Mouse (Mus musculus) neural tube, embryonic 14.5 days (tissue): ENCODE measurements at regions not wholly inside any gene's neighbourhood (a gene's known extent, or its start where the extent isn't known, plus 50 kb on each side); places are given as distances from the start of the nearest gene placed in this dataset.

Experiments used
- ATAC-seq: fragments of 200-750 bp; cut with Nextera tagmentation; 2 replicates; pipeline ENCODE4 v1.8.0; 2017; ENCODE audit warnings: low read depth, mild to moderate bottlenecking, moderate TSS enrichment, moderate library complexity
- H3K27ac ChIP-seq: fragments of 300-500 bp; sonication (generic); 2 replicates; pipeline ENCODE4 v1.5.1; 2014; ENCODE audit warnings: low read depth, mild to moderate bottlenecking, control low read depth, low read length, moderate library complexity, mixed read lengths
- H3K27me3 ChIP-seq: fragments of 300-500 bp; sonication (generic); 2 replicates; pipeline ENCODE4 v1.6.1; 2014; ENCODE audit warnings: low read length; ENCODE audit not compliant: control insufficient read depth, insufficient read depth
- H3K36me3 ChIP-seq: fragments of 300-500 bp; sonication (generic); 2 replicates; pipeline ENCODE4 v1.6.1; 2014; ENCODE audit warnings: low read length, mixed read lengths; ENCODE audit not compliant: control insufficient read depth, insufficient read depth
- H3K4me1 ChIP-seq: fragments of 300-500 bp; sonication (generic); 2 replicates; pipeline ENCODE4 v1.6.1; 2014; ENCODE audit warnings: low read length; ENCODE audit not compliant: control insufficient read depth, insufficient read depth
- H3K4me2 ChIP-seq: fragments of 300-500 bp; sonication (generic); 2 replicates; pipeline ENCODE4 v1.6.1; 2014; ENCODE audit warnings: mild to moderate bottlenecking, low read depth, low read length, control low read depth
- H3K4me3 ChIP-seq: fragments of 300-500 bp; sonication (generic); 2 replicates; pipeline ENCODE4 v1.5.1; 2014; ENCODE audit warnings: low read depth, low read length, control low read depth, mixed read lengths
- H3K9ac ChIP-seq: fragments of 300-500 bp; sonication (generic); replicated peaks from 2 replicates; pipeline ENCODE4 v1.6.1; 2014; ENCODE audit warnings: low read depth, mild to moderate bottlenecking, control low read depth, low read length, mixed read lengths
- H3K9me3 ChIP-seq: fragments of 300-500 bp; sonication (generic); 2 replicates; pipeline ENCODE4 v1.6.1; 2016; ENCODE audit warnings: low read length; ENCODE audit not compliant: control insufficient read depth
- WGBS: fragments of 180-500 bp; shearing (Covaris S2); extraction: QIAGEN DNeasy Blood & Tissue Kit; methylation state at CpG from one replicate; pipeline ENCODE4 v1.1.7; 2014; 5-methylcytosine and 5-hydroxymethylcytosine counted together

GRCm38 (mm10) chr12:71393752-71394151 lies 84.1 kb downstream of the Dact1 start:
- ATAC-seq = no peak
- Histone ChIP-seq H3K9me3 (no peaks in the 10 kb centered on the region), H3K27ac (no peak overlapping the region), H3K36me3 (no peaks in the 10 kb centered on the region), H3K27me3 (no peaks in the 10 kb centered on the region), H3K4me1 (no peaks in the 10 kb centered on the region), H3K4me2 (no peak overlapping the region), H3K4me3 (no peak overlapping the region), H3K9ac (no peak overlapping the region)
- 84% methylated on average over 1 of the region's 1 CpGs for WGBS

- Histone ChIP-seq H3K27ac (no peak overlapping the region), H3K4me1 (no peaks in the 10 kb centered on the region), H3K4me2 (no peak overlapping the region), H3K27me3 (no peaks in the 10 kb centered on the region), H3K36me3 (no peaks in the 10 kb centered on the region), H3K9me3 (no peaks in the 10 kb centered on the region), H3K4me3 (no peak overlapping the region), H3K9ac (no peak overlapping the region)
- ATAC-seq = no peak
- WGBS = 94% methylated on average over 7 of the region's 7 CpGs
Measured at GRCm38 (mm10) chr12:71397456-71397855, 87.8 kb downstream of the Dact1 start.

GRCm38 (mm10) chr12:71398701-71399100 lies 89.0 kb downstream of the Dact1 start:
- no peak overlapping the region for H3K9ac ChIP-seq
- H3K36me3 ChIP-seq = no peaks in the 10 kb centered on the region
- WGBS = 90% methylated on average over 3 of the region's 3 CpGs
- no peak overlapping the region for H3K4me2 ChIP-seq
- no peak for ATAC-seq
- H3K4me1 ChIP-seq = no peaks in the 10 kb centered on the region
- no peaks in the 10 kb centered on the region for H3K27me3 ChIP-seq
- no peak overlapping the region for H3K4me3 ChIP-seq
- no peaks in the 10 kb centered on the region for H3K9me3 ChIP-seq
- no peak overlapping the region for H3K27ac ChIP-seq

GRCm38 (mm10) chr12:71400201-71400600 lies 90.5 kb downstream of the Dact1 start:
- no peak overlapping the region for H3K9ac ChIP-seq
- H3K4me1 ChIP-seq = no peaks in the 10 kb centered on the region
- ATAC-seq = no peak
- no peaks in the 10 kb centered on the region for H3K36me3 ChIP-seq
- no peaks in the 10 kb centered on the region for H3K27me3 ChIP-seq
- 94% methylated on average over 6 of the region's 6 CpGs for WGBS
- no peak overlapping the region for H3K4me3 ChIP-seq
- H3K9me3 ChIP-seq = no peaks in the 10 kb centered on the region
- H3K4me2 ChIP-seq = no peak overlapping the region
- no peak overlapping the region for H3K27ac ChIP-seq

- no peaks in the 10 kb centered on the region for H3K36me3 ChIP-seq
- no peak overlapping the region; the same call in 1 of the 2 replicates for H3K27ac ChIP-seq
- WGBS = 31% methylated on average over 6 of the region's 6 CpGs
- H3K27me3 ChIP-seq = no peaks in the 10 kb centered on the region
- no peaks in the 10 kb centered on the region for H3K4me1 ChIP-seq
- H3K4me2 ChIP-seq = no peak overlapping the region
- no peak for ATAC-seq
- no peak overlapping the region for H3K4me3 ChIP-seq
- H3K9me3 ChIP-seq = no peaks in the 10 kb centered on the region
- H3K9ac ChIP-seq = no peak overlapping the region
Measured at GRCm38 (mm10) chr12:71401621-71402416, 92.1 kb downstream of the Dact1 start.

- Histone ChIP-seq H3K4me3 (no peak overlapping the region), H3K36me3 (no peaks in the 10 kb centered on the region), H3K4me2 (no peak overlapping the region), H3K4me1 (no peaks in the 10 kb centered on the region), H3K9ac (no peak overlapping the region), H3K27ac (no peak overlapping the region), H3K27me3 (no peaks in the 10 kb centered on the region), H3K9me3 (no peaks in the 10 kb centered on the region)
- 58% methylated on average over 3 of the region's 3 CpGs for WGBS
- no peak; the same call in 1 of the 2 replicates for ATAC-seq
Measured at GRCm38 (mm10) chr12:71407294-71407693, 97.6 kb downstream of the Dact1 start.

DNA sequence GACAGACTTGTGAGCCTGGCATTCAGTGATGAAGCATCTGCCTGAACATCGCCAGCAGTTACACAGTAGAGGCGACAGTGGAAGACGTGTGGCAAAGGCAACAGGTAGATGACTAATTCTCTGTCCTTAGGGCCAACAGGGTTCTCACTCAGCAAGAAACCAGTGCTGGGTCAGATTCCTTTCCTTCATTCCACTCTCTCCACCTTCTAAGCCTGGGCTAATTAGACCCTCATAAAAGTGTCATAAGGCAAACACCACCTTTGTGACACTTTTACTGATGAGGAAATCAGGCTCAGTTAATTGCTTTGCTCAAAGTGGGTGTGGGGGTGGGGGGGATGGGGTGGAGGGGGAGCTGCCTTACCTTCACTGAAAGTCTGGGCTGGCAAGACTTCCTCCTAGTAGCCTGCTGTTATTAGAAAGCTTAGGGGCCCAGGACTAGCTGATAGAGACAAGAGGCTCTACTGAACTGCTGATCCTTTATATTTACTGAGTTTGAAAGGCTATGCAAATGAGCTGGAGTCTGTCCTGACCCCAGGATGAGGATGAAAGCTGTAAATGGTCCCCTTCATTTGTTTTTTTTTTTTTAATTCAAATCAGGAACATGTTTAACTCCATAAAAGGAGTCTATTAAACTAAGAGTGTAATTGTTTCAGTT lies 98.8 kb downstream of the Dact1 start:
- Histone ChIP-seq H3K9me3 (no peaks in the 10 kb centered on the region), H3K4me2 (no peak overlapping the region), H3K9ac (no peak overlapping the region), H3K27ac (no peak overlapping the region), H3K36me3 (no peaks in the 10 kb centered on the region), H3K27me3 (no peaks in the 10 kb centered on the region), H3K4me3 (no peak overlapping the region), H3K4me1 (no peaks in the 10 kb centered on the region)
- 8% methylated on average over 3 of the region's 3 CpGs for WGBS
- ATAC-seq = no peak

GRCm38 (mm10) chr12:71412331-71412730 lies 102.6 kb downstream of the Dact1 start:
- 83% methylated on average over 3 of the region's 3 CpGs for WGBS
- Histone ChIP-seq H3K4me1 (no peaks in the 10 kb centered on the region), H3K4me3 (no peak overlapping the region), H3K27me3 (no peaks in the 10 kb centered on the region), H3K9ac (no peak overlapping the region), H3K9me3 (no peaks in the 10 kb centered on the region), H3K4me2 (no peak overlapping the region), H3K27ac (no peak overlapping the region), H3K36me3 (no peaks in the 10 kb centered on the region)
- no peak for ATAC-seq

- Histone ChIP-seq H3K9ac (no peak overlapping the region), H3K36me3 (no peaks in the 10 kb centered on the region), H3K27ac (no peak overlapping the region), H3K4me3 (no peak overlapping the region), H3K4me2 (no peak overlapping the region), H3K9me3 (no peaks in the 10 kb centered on the region), H3K27me3 (no peaks in the 10 kb centered on the region), H3K4me1 (no peaks in the 10 kb centered on the region)
- 78% methylated on average over 2 of the region's 2 CpGs for WGBS
- no peak for ATAC-seq
Measured at GRCm38 (mm10) chr12:71416968-71417367, 107.3 kb downstream of the Dact1 start.
